Mouse (Mus musculus) mature B cell (primary cell): ENCODE data around the gene Arid3c.
"Not testable (repeated sequence)": the region's sequence is repeated elsewhere in the genome, so short reads cannot be mapped to it uniquely, and the experiment has no call there.

Source experiments
- in situ Hi-C: fragments of 300-500 bp; cut with MboI; formaldehyde crosslinking; loops from 2 replicates; pipeline ENCODE4 v1.14.3; 2019

Arid3c gene

GRCm38 (mm10) chr4:41731052-41731765, at the start of gene Arid3c:
Gene Arid3c (minus strand): TSS chr4:41731142.
- in situ Hi-C loops = no loop called here

GRCm38 (mm10) chr4:41775840-41776239, 44.9 kb upstream of the Arid3c start:
- in situ Hi-C loops = not testable (repeated sequence)

- in situ Hi-C loops = not testable (repeated sequence)
Measured at GRCm38 (mm10) chr4:41774506-41774905, 43.6 kb upstream of the Arid3c start.

- in situ Hi-C loops = not testable (repeated sequence)
Measured at GRCm38 (mm10) chr4:41774002-41774401, 43.1 kb upstream of the Arid3c start, which contains the start of gene Ccl27a. Gene Ccl27a (minus strand): TSS chr4:41774247.

GRCm38 (mm10) chr4:41773502-41773901, 42.6 kb upstream of the Arid3c start:
- in situ Hi-C loops = not testable (repeated sequence)

GRCm38 (mm10) chr4:41772946-41773345, 42.0 kb upstream of the Arid3c start:
- in situ Hi-C loops = not testable (repeated sequence)

GRCm38 (mm10) chr4:41767301-41767700, 36.4 kb upstream of the Arid3c start:
- in situ Hi-C loops = not testable (repeated sequence)

- in situ Hi-C loops = not testable (repeated sequence)
Measured at GRCm38 (mm10) chr4:41763176-41763575, 32.2 kb upstream of the Arid3c start.

- in situ Hi-C loops = not testable (repeated sequence)
Measured at GRCm38 (mm10) chr4:41762688-41763114, 31.8 kb upstream of the Arid3c start.

GRCm38 (mm10) chr4:41762099-41762687, 31.3 kb upstream of the Arid3c start:
- in situ Hi-C loops = no loop called here

- in situ Hi-C loops = no loop called here
Measured at GRCm38 (mm10) chr4:41761680-41762079, 30.7 kb upstream of the Arid3c start.

- in situ Hi-C loops = no loop called here
Measured at GRCm38 (mm10) chr4:41760911-41761310, 30.0 kb upstream of the Arid3c start.

GRCm38 (mm10) chr4:41760288-41760721, 29.4 kb upstream of the Arid3c start:
- in situ Hi-C loops = no loop called here

GRCm38 (mm10) chr4:41759656-41760287, 28.8 kb upstream of the Arid3c start:
- in situ Hi-C loops = no loop called here

- in situ Hi-C loops = no loop called here
Measured at GRCm38 (mm10) chr4:41759206-41759605, 28.3 kb upstream of the Arid3c start.

- in situ Hi-C loops = no loop called here
Measured at GRCm38 (mm10) chr4:41758701-41759100, 27.8 kb upstream of the Arid3c start.

GRCm38 (mm10) chr4:41758021-41758420, 27.1 kb upstream of the Arid3c start:
- in situ Hi-C loops = no loop called here

GRCm38 (mm10) chr4:41757321-41757720, 26.4 kb upstream of the Arid3c start:
- in situ Hi-C loops = no loop called here

- in situ Hi-C loops = no loop called here
Measured at GRCm38 (mm10) chr4:41756440-41756839, 25.5 kb upstream of the Arid3c start.

- in situ Hi-C loops = no loop called here
Measured at GRCm38 (mm10) chr4:41755338-41756305, 24.7 kb upstream of the Arid3c start, which contains the start of gene Sigmar1. Gene Sigmar1 (minus strand): TSS chr4:41756157.

GRCm38 (mm10) chr4:41754797-41755337, 23.9 kb upstream of the Arid3c start, which contains the start of gene Galt:
Gene Galt (plus strand): TSS chr4:41755228.
- in situ Hi-C loops = no loop called here
